Mouse (Mus musculus) liver, embryonic 11.5 days (tissue): ENCODE results near the gene Lrrc38. TPM values are rescaled to one million over a fixed set of nuclear protein-coding genes. Genes with fewer than 3 reads are reported as not detected.
"Not testable (repeated sequence)": the region's sequence is repeated elsewhere in the genome, so short reads cannot be mapped to it uniquely, and the experiment has no call there.

Source experiments
- ATAC-seq: fragments of 200-750 bp; cut with Nextera tagmentation; replicated peaks from 2 replicates; pipeline ENCODE4 v1.8.0; 2017; ENCODE audit warnings: moderate number of reproducible peaks, mild to moderate bottlenecking, moderate TSS enrichment, moderate library complexity; ENCODE audit not compliant: low FRiP score
- DNase-seq: peaks from one replicate; pipeline ENCODE4 v3.0.0-alpha.2; 2017; ENCODE audit warnings: low spot score
- H3K27ac ChIP-seq: fragments of 300-500 bp; sonication (generic); 2 replicates; pipeline ENCODE4 v1.5.1; 2014; ENCODE audit warnings: mild to moderate bottlenecking, low read depth, low read length, control low read depth
- H3K27me3 ChIP-seq: fragments of 300-500 bp; sonication (generic); replicated peaks from 2 replicates; pipeline ENCODE4 v1.6.1; 2014; ENCODE audit warnings: low read length, mixed read lengths; ENCODE audit not compliant: control insufficient read depth, insufficient read depth
- H3K36me3 ChIP-seq: fragments of 300-500 bp; sonication (generic); 2 replicates; pipeline ENCODE4 v1.6.1; 2014; ENCODE audit warnings: mild to moderate bottlenecking, low read length, moderate library complexity, mixed read lengths; ENCODE audit not compliant: control insufficient read depth, insufficient read depth
- H3K4me1 ChIP-seq: fragments of 300-500 bp; sonication (generic); replicated peaks from 2 replicates; pipeline ENCODE4 v1.6.1; 2014; ENCODE audit warnings: low read length, mixed read lengths; ENCODE audit not compliant: control insufficient read depth, insufficient read depth
- H3K4me2 ChIP-seq: fragments of 300-500 bp; sonication (generic); 2 replicates; pipeline ENCODE4 v1.6.1; 2014; ENCODE audit warnings: mild to moderate bottlenecking, control low read depth, moderate library complexity
- H3K4me3 ChIP-seq: fragments of 300-500 bp; sonication (generic); 2 replicates; pipeline ENCODE4 v1.5.1; 2014; ENCODE audit warnings: low read depth, low read length, control low read depth
- H3K9ac ChIP-seq: fragments of 300-500 bp; sonication (generic); 2 replicates; pipeline ENCODE4 v1.6.1; 2014; ENCODE audit warnings: low read depth, low read length, control low read depth
- H3K9me3 ChIP-seq: fragments of 300-500 bp; sonication (generic); 2 replicates; pipeline ENCODE4 v1.6.1; 2016; ENCODE audit warnings: low read length, inconsistent platforms, mixed read lengths; ENCODE audit not compliant: control insufficient read depth
- WGBS: fragments of 180-500 bp; shearing (Covaris S2); extraction: QIAGEN DNeasy Blood & Tissue Kit; methylation state at CpG from one replicate; pipeline ENCODE4 v1.1.7; 2014; 5-methylcytosine and 5-hydroxymethylcytosine counted together
- polyA plus RNA-seq: library from polyadenylated mRNA; unstranded; fragments of >200 nt; fragmentation: Nextera tagmentation; extraction: Ambion mirVana; gene quantifications from 2 replicates; pipeline ENCODE4 v1.2.1, GENCODE M21; 2014

Lrrc38 gene
- polyA plus RNA-seq, 1 experiment from 2014 or later = not detected

- Histone ChIP-seq H3K27ac (no peak overlapping the region), H3K4me1 (no peaks in the 10 kb centered on the region), H3K4me3 (no peak overlapping the region), H3K9me3 (no peaks in the 10 kb centered on the region), H3K36me3 (no peaks in the 10 kb centered on the region), H3K4me2 (no peak overlapping the region), H3K27me3 (no peaks in the 10 kb centered on the region), H3K9ac (no peak overlapping the region)
- DNase-seq (no peak), ATAC-seq (no peak)
- WGBS = 79% methylated on average over 13 of the region's 13 CpGs
Measured at GRCm38 (mm10) chr4:143339808-143340207, 9.7 kb upstream of the Lrrc38 start.

- Histone ChIP-seq H3K9me3 (no peaks in the 10 kb centered on the region), H3K4me2 (no peak overlapping the region), H3K9ac (no peak overlapping the region), H3K4me1 (no peaks in the 10 kb centered on the region), H3K4me3 (no peak overlapping the region), H3K27me3 (no peaks in the 10 kb centered on the region), H3K36me3 (no peaks in the 10 kb centered on the region), H3K27ac (no peak overlapping the region)
- DNase-seq (no peak), ATAC-seq (no peak)
- WGBS = 85% methylated on average over 7 of the region's 7 CpGs
Measured at GRCm38 (mm10) chr4:143341470-143341869, 8.1 kb upstream of the Lrrc38 start.

- H3K9me3 ChIP-seq, DNase-seq, H3K4me3 ChIP-seq, H3K27ac ChIP-seq, H3K9ac ChIP-seq, H3K4me1 ChIP-seq, H3K36me3 ChIP-seq, H3K4me2 ChIP-seq, ATAC-seq: not testable (repeated sequence)
- 83% methylated on average over 5 of the region's 5 CpGs for WGBS
- H3K27me3 ChIP-seq = peaks cover 31% of the 10 kb centered on the region
Measured at GRCm38 (mm10) chr4:143345491-143345890, 4.1 kb upstream of the Lrrc38 start.

GRCm38 (mm10) chr4:143348678-143349077 is 879 bp upstream of the Lrrc38 start:
- H3K4me2 ChIP-seq = no peak overlapping the region
- H3K4me3 ChIP-seq = no peak overlapping the region
- H3K36me3 ChIP-seq = no peaks in the 10 kb centered on the region

GRCm38 (mm10) chr4:143350047-143351015 is 774 bp downstream of the Lrrc38 start:
- H3K9ac ChIP-seq = no peak overlapping the region
- DNase-seq (no peak), ATAC-seq (no peak)
- no peaks in the 10 kb centered on the region for H3K4me1 ChIP-seq
- no peak overlapping the region for H3K27ac ChIP-seq
- H3K27me3 ChIP-seq = peaks cover 48% of the 10 kb centered on the region
- WGBS = 5% methylated on average over 72 of the region's 72 CpGs
- H3K4me2 ChIP-seq = peak overlapping the region; percentile 66
- no peaks in the 10 kb centered on the region for H3K9me3 ChIP-seq
- H3K36me3 ChIP-seq = no peaks in the 10 kb centered on the region
- peak overlapping the region; percentile 40 for H3K4me3 ChIP-seq

More at GRCm38 (mm10) chr4:143348678-143349077, 879 bp upstream of the Lrrc38 start:
- DNase-seq (no peak), ATAC-seq (no peak)
- H3K4me1 ChIP-seq = no peaks in the 10 kb centered on the region
- H3K9ac ChIP-seq = no peak overlapping the region
- 23% methylated on average over 5 of the region's 5 CpGs for WGBS
- peaks cover 48% of the 10 kb centered on the region for H3K27me3 ChIP-seq
- H3K9me3 ChIP-seq = no peaks in the 10 kb centered on the region
- H3K27ac ChIP-seq = no peak overlapping the region

- Histone ChIP-seq H3K9ac (no peak overlapping the region), H3K27me3 (peaks cover 48% of the 10 kb centered on the region), H3K27ac (no peak overlapping the region), H3K4me1 (no peaks in the 10 kb centered on the region), H3K4me2 (no peak overlapping the region), H3K36me3 (no peaks in the 10 kb centered on the region), H3K4me3 (no peak overlapping the region), H3K9me3 (no peaks in the 10 kb centered on the region)
- 70% methylated on average over 4 of the region's 4 CpGs for WGBS
- DNase-seq = no peak
- no peak for ATAC-seq
Measured at GRCm38 (mm10) chr4:143352301-143352700, 2.7 kb downstream of the Lrrc38 start.

- 42% methylated on average over 10 of the region's 10 CpGs for WGBS
- Histone ChIP-seq H3K4me2 (no peak overlapping the region), H3K27me3 (no peaks in the 10 kb centered on the region), H3K4me1 (no peaks in the 10 kb centered on the region), H3K9ac (no peak overlapping the region), H3K36me3 (no peaks in the 10 kb centered on the region), H3K9me3 (no peaks in the 10 kb centered on the region), H3K4me3 (no peak overlapping the region), H3K27ac (no peak overlapping the region)
- DNase-seq = no peak
- ATAC-seq = peak; percentile 62
Measured at GRCm38 (mm10) chr4:143361520-143361919, 12.0 kb downstream of the Lrrc38 start.

- H3K36me3 ChIP-seq = no peaks in the 10 kb centered on the region
- H3K4me2 ChIP-seq = no peak overlapping the region
- ATAC-seq (no peak), DNase-seq (no peak)
- no peak overlapping the region for H3K27ac ChIP-seq
- no peaks in the 10 kb centered on the region for H3K27me3 ChIP-seq
- H3K4me3 ChIP-seq = no peak overlapping the region
- H3K9ac ChIP-seq = no peak overlapping the region
- H3K4me1 ChIP-seq = no peaks in the 10 kb centered on the region
- no peaks in the 10 kb centered on the region for H3K9me3 ChIP-seq
- 50% methylated on average over 15 of the region's 15 CpGs for WGBS
Measured at GRCm38 (mm10) chr4:143366415-143367041, 17.0 kb downstream of the Lrrc38 start.
